Mouse (Mus musculus) hindbrain, embryonic 14.5 days (tissue): ENCODE data around the gene Gpx1. TPM values are rescaled to one million over a fixed set of nuclear protein-coding genes. Genes with fewer than 3 reads are reported as not detected.

Source experiments
- ATAC-seq: fragments of 200-750 bp; cut with Nextera tagmentation; 2 replicates; pipeline ENCODE4 v1.8.0; 2017; ENCODE audit warnings: moderate number of reproducible peaks, mild to moderate bottlenecking, moderate TSS enrichment, moderate library complexity; ENCODE audit not compliant: low FRiP score
- DNase-seq: peaks from one replicate; pipeline ENCODE4 v3.0.0-alpha.2; 2015; ENCODE audit warnings: low spot score
- H3K27ac ChIP-seq: fragments of 300-500 bp; sonication (generic); 2 replicates; pipeline ENCODE4 v1.5.1; 2014; ENCODE audit warnings: mild to moderate bottlenecking, moderate library complexity
- H3K27me3 ChIP-seq: fragments of 300-500 bp; sonication (generic); 2 replicates; pipeline ENCODE4 v1.6.1; 2014; ENCODE audit warnings: mild to moderate bottlenecking, low read length, mixed read lengths; ENCODE audit not compliant: control insufficient read depth, insufficient read depth
- H3K36me3 ChIP-seq: fragments of 300-500 bp; sonication (generic); replicated peaks from 2 replicates; pipeline ENCODE4 v1.6.1; 2014; ENCODE audit not compliant: control insufficient read depth, insufficient read depth
- H3K4me1 ChIP-seq: fragments of 300-500 bp; sonication (generic); replicated peaks from 2 replicates; pipeline ENCODE4 v1.6.1; 2014; ENCODE audit warnings: antibody characterized with exemption, low read length, mixed read lengths; ENCODE audit not compliant: control insufficient read depth, insufficient read depth
- H3K4me2 ChIP-seq: fragments of 300-500 bp; sonication (generic); replicated peaks from 2 replicates; pipeline ENCODE4 v1.6.1; 2014; ENCODE audit warnings: mild to moderate bottlenecking, moderate library complexity
- H3K4me3 ChIP-seq: fragments of 300-500 bp; sonication (generic); replicated peaks from 2 replicates; pipeline ENCODE4 v1.5.1; 2014; ENCODE audit warnings: mild to moderate bottlenecking, low read length
- H3K9ac ChIP-seq: fragments of 300-500 bp; sonication (generic); 2 replicates; pipeline ENCODE4 v1.6.1; 2014
- H3K9me3 ChIP-seq: fragments of 300-500 bp; sonication (generic); 2 replicates; pipeline ENCODE4 v1.6.1; 2016; ENCODE audit warnings: low read length; ENCODE audit not compliant: control insufficient read depth
- WGBS: fragments of 180-500 bp; shearing (Covaris S2); extraction: QIAGEN DNeasy Blood & Tissue Kit; methylation state at CpG from one replicate; pipeline ENCODE4 v1.1.7; 2014; 5-methylcytosine and 5-hydroxymethylcytosine counted together
- polyA plus RNA-seq: library from polyadenylated mRNA; unstranded; fragments of >200 nt; fragmentation: Nextera tagmentation; extraction: Ambion mirVana; gene quantifications from 2 replicates; pipeline ENCODE4 v1.2.1, GENCODE M21; 2014

The Gpx1 gene
- polyA plus RNA-seq, 1 experiment from 2014 or later: 488 TPM

- no peak for ATAC-seq
- Histone ChIP-seq H3K4me1 (no peaks in the 10 kb centered on the region), H3K27ac (no peak overlapping the region), H3K4me3 (no peak overlapping the region), H3K9ac (no peak overlapping the region), H3K27me3 (no peaks in the 10 kb centered on the region), H3K9me3 (no peaks in the 10 kb centered on the region), H3K4me2 (no peak overlapping the region), H3K36me3 (peaks cover 99% of the 10 kb centered on the region)
- DNase-seq: no peak
- WGBS: 88% methylated on average over 7 of the region's 7 CpGs
Observed at GRCm38 (mm10) chr9:108385006-108385405, 46.3 kb downstream of the Gpx1 start.

- H3K4me1 ChIP-seq: no peaks in the 10 kb centered on the region
- H3K4me3 ChIP-seq: no peak overlapping the region
- H3K4me2 ChIP-seq: no peak overlapping the region
- H3K9ac ChIP-seq: no peak overlapping the region
- WGBS: 93% methylated on average over 4 of the region's 4 CpGs
- no peak overlapping the region for H3K27ac ChIP-seq
- H3K9me3 ChIP-seq: no peaks in the 10 kb centered on the region
- no peaks in the 10 kb centered on the region for H3K27me3 ChIP-seq
- peaks cover 99% of the 10 kb centered on the region for H3K36me3 ChIP-seq
- DNase-seq (no peak), ATAC-seq (no peak)
Observed at GRCm38 (mm10) chr9:108386816-108387215, 48.1 kb downstream of the Gpx1 start.

GRCm38 (mm10) chr9:108388601-108389000 lies 49.9 kb downstream of the Gpx1 start:
- ATAC-seq (no peak), DNase-seq (no peak)
- H3K9ac ChIP-seq: no peak overlapping the region
- peaks cover 99% of the 10 kb centered on the region for H3K36me3 ChIP-seq
- H3K4me1 ChIP-seq: no peaks in the 10 kb centered on the region
- no peaks in the 10 kb centered on the region for H3K27me3 ChIP-seq
- no peaks in the 10 kb centered on the region for H3K9me3 ChIP-seq
- no peak overlapping the region for H3K4me3 ChIP-seq
- WGBS: 83% methylated on average over 10 of the region's 10 CpGs
- no peak overlapping the region for H3K4me2 ChIP-seq
- H3K27ac ChIP-seq: no peak overlapping the region

- 87% methylated on average over 6 of the region's 6 CpGs for WGBS
Observed at GRCm38 (mm10) chr9:108389220-108389619, 50.5 kb downstream of the Gpx1 start.

More at GRCm38 (mm10) chr9:108389220-108389619, 50.5 kb downstream of the Gpx1 start:
- H3K4me3 ChIP-seq: no peak overlapping the region
- H3K4me2 ChIP-seq: no peak overlapping the region
- no peaks in the 10 kb centered on the region for H3K27me3 ChIP-seq
- ATAC-seq: no peak
- H3K9ac ChIP-seq: no peak overlapping the region
- peaks cover 98% of the 10 kb centered on the region for H3K36me3 ChIP-seq
- no peaks in the 10 kb centered on the region for H3K4me1 ChIP-seq
- DNase-seq: no peak
- no peak overlapping the region for H3K27ac ChIP-seq
- no peaks in the 10 kb centered on the region for H3K9me3 ChIP-seq

Other genes starting within 250 kb of the Gpx1 start
- gene Apeh, start 244.3 kb upstream of the Gpx1 start, polyA plus RNA-seq: 44.8 and 48.7 TPM in 2 replicates
- 15.4 and 15.7 TPM in 2 replicates for gene Bsn, start 148.5 kb upstream of the Gpx1 start, polyA plus RNA-seq
- gene Dag1, start 74.9 kb upstream of the Gpx1 start, polyA plus RNA-seq: 76.7 and 83.0 TPM in 2 replicates
- 136 and 137 TPM in 2 replicates for gene Nicn1, start 48.5 kb upstream of the Gpx1 start, polyA plus RNA-seq
- 18.6 and 24.4 TPM in 2 replicates for gene Amt, start 42.0 kb upstream of the Gpx1 start, polyA plus RNA-seq
- 206 and 214 TPM in 2 replicates for gene Rhoa, start 32.8 kb upstream of the Gpx1 start, polyA plus RNA-seq
- 49.5 and 59.9 TPM in 2 replicates for gene Tcta, start 32.7 kb upstream of the Gpx1 start, polyA plus RNA-seq
- gene Usp4, start 8.9 kb downstream of the Gpx1 start, polyA plus RNA-seq: 127 TPM in 2 replicates
- 1.7 and 2.2 TPM in 2 replicates for gene 1700102P08Rik, start 53.9 kb downstream of the Gpx1 start, polyA plus RNA-seq
- gene Ccdc36, start 89.6 kb downstream of the Gpx1 start, polyA plus RNA-seq: 1.6 TPM in 2 replicates
- gene BC048562, start 97.6 kb downstream of the Gpx1 start, polyA plus RNA-seq: not detected in 2 replicates
- 44.9 and 51.4 TPM in 2 replicates for gene Ccdc71, start 121.6 kb downstream of the Gpx1 start, polyA plus RNA-seq
- gene Klhdc8b, start 122.7 kb downstream of the Gpx1 start, polyA plus RNA-seq: 52.8 and 57.2 TPM in 2 replicates
- gene Lamb2, start 140.8 kb downstream of the Gpx1 start, polyA plus RNA-seq: 18.9 and 19.4 TPM in 2 replicates
- gene Usp19, start 151.7 kb downstream of the Gpx1 start, polyA plus RNA-seq: 64.9 and 69.7 TPM in 2 replicates
- gene Qars, start 168.8 kb downstream of the Gpx1 start, polyA plus RNA-seq: 61.6 and 66.6 TPM in 2 replicates
- 119 and 128 TPM in 2 replicates for gene Qrich1, start 177.9 kb downstream of the Gpx1 start, polyA plus RNA-seq
- 107 and 110 TPM in 2 replicates for gene Impdh2, start 221.4 kb downstream of the Gpx1 start, polyA plus RNA-seq
- 80.9 and 93.2 TPM in 2 replicates for gene Ndufaf3, start 228.5 kb downstream of the Gpx1 start, polyA plus RNA-seq
- gene Dalrd3, start 231.0 kb downstream of the Gpx1 start, polyA plus RNA-seq: 241 and 242 TPM in 2 replicates
- gene Wdr6, start 239.8 kb downstream of the Gpx1 start, polyA plus RNA-seq: 240 and 242 TPM in 2 replicates